Mouse (Mus musculus): ENCODE data around the gene Rapgef1. TPM values are rescaled to one million over a fixed set of nuclear protein-coding genes. Genes with fewer than 3 reads are reported as not detected.

Rapgef1 gene
- polyA plus RNA-seq, 1 experiment from 2014 or later = 23.0 TPM

DNA sequence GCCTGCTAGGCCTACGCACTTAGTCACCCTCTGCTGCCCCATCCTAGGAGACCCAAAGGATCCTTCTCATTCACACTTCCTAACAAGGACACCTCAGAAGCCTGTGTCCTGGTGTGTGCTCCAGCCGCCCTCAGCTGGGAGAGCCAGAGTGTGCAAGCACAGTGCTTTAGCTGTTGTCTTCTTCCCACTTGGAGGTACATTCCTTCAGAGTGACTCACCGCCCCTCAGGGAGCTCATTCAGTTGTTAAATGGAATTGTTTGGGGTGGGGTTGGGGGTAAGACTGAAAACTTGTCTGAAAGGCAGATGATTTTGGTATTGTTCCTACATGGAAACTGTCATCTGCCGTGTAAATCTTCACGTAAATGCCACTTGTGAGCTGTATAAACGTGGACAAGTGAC, 72.0 kb downstream of the Rapgef1 start:
- Histone ChIP-seq H3K27me3 (ENCODE audit: control insufficient read depth, insufficient read depth, low read length) (no peaks in the 10 kb centered on the region), H3K36me3 (ENCODE audit: control insufficient read depth, insufficient read depth, low read length) (peaks cover 7% of the 10 kb centered on the region; the same call in 1 of the 2 replicates), H3K4me2 (ENCODE audit: low read depth, low read length, severe bottlenecking) (no peak overlapping the region), H3K4me1 (replicated peaks; ENCODE audit: control insufficient read depth, insufficient read depth, low read length) (no peaks in the 10 kb centered on the region), H3K27ac (ENCODE audit: low read depth, low read length) (no peak overlapping the region), H3K9ac (ENCODE audit: low read length) (no peak overlapping the region), H3K4me3 (ENCODE audit: low read depth, low read length) (no peak overlapping the region), H3K9me3 (ENCODE audit: control insufficient read depth, low read length) (no peaks in the 10 kb centered on the region)
- DNase-seq (ENCODE audit: low spot score) (no peak), ATAC-seq (replicated peaks; ENCODE audit: low FRiP score) (no peak)
- 83% methylated on average over 6 of the region's 6 CpGs for WGBS

DNA sequence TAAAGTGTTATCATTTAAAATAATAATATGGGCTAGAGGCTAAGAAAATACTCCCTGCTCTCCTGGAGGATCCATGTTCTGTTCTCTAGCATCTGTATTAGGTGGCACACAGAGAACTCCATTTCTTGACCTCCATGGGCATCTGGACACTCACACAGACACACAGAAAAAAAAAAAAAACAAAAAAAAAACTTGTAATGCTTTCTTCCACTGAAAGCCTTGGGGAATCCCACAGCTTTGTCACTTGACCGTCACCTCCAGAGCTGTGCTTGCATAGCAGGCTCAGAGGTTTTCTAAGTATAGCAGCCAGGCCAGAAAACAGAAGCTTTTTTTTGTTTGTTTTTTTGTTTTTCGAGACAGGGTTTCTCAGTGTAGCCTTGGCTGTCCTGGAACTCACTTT, 72.7 kb downstream of the Rapgef1 start:
- 95% methylated on average over 2 of the region's 2 CpGs for WGBS

DNA sequence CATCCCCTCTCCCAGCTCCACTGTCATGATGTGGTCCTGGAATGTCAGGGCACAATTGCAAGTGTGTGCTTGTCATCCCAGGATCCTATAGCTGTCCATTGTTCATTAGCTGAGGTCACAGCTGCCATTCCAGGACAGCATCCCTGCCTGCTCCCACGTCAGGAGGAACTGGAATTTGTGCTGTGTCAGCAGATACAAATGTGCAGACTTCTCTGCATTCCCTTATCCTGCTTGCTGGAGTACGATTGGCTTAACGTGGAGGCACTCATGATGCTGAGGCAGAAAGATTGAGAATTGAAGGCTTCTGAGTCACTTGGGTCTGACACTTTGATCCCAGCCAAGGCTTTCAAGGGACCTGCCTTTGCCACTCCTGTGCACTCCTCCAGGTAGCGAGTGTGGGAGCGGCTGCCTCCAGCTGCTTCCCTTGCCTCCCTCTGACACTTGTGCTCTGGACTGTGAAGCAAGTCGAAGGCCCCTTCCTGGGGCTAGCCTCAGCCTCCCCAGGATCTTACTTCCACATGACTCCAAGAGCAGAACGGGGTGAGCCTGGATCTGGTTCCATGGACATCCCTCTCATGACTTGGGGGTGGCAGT, 76.8 kb downstream of the Rapgef1 start:
- no peak overlapping the region for H3K4me3 ChIP-seq (ENCODE audit: low read depth, low read length)
- peaks cover 2% of the 10 kb centered on the region; the same call in 1 of the 2 replicates for H3K36me3 ChIP-seq (ENCODE audit: control insufficient read depth, insufficient read depth, low read length)
- DNase-seq (ENCODE audit: low spot score) (no peak), ATAC-seq (replicated peaks; ENCODE audit: low FRiP score) (no peak)
- H3K4me2 ChIP-seq (ENCODE audit: low read depth, low read length, severe bottlenecking) = no peak overlapping the region
- H3K27ac ChIP-seq (ENCODE audit: low read depth, low read length) = no peak overlapping the region
- H3K9ac ChIP-seq (ENCODE audit: low read length) = no peak overlapping the region
- H3K4me1 ChIP-seq (replicated peaks; ENCODE audit: control insufficient read depth, insufficient read depth, low read length) = no peaks in the 10 kb centered on the region
- 85% methylated on average over 7 of the region's 7 CpGs for WGBS
- H3K27me3 ChIP-seq (ENCODE audit: control insufficient read depth, insufficient read depth, low read length) = no peaks in the 10 kb centered on the region
- H3K9me3 ChIP-seq (ENCODE audit: control insufficient read depth, low read length) = no peaks in the 10 kb centered on the region

More for the DNA sequence above, 72.7 kb downstream of the Rapgef1 start:
- Histone ChIP-seq H3K4me3 (ENCODE audit: low read depth, low read length) (no peak overlapping the region), H3K9ac (ENCODE audit: low read length) (no peak overlapping the region), H3K27ac (ENCODE audit: low read depth, low read length) (no peak overlapping the region), H3K36me3 (ENCODE audit: control insufficient read depth, insufficient read depth, low read length) (peaks cover 7% of the 10 kb centered on the region; the same call in 1 of the 2 replicates), H3K9me3 (ENCODE audit: control insufficient read depth, low read length) (no peaks in the 10 kb centered on the region), H3K4me1 (replicated peaks; ENCODE audit: control insufficient read depth, insufficient read depth, low read length) (no peaks in the 10 kb centered on the region), H3K27me3 (ENCODE audit: control insufficient read depth, insufficient read depth, low read length) (no peaks in the 10 kb centered on the region), H3K4me2 (ENCODE audit: low read depth, low read length, severe bottlenecking) (no peak overlapping the region)
- no peak for ATAC-seq (replicated peaks; ENCODE audit: low FRiP score)
- no peak for DNase-seq (ENCODE audit: low spot score)

DNA sequence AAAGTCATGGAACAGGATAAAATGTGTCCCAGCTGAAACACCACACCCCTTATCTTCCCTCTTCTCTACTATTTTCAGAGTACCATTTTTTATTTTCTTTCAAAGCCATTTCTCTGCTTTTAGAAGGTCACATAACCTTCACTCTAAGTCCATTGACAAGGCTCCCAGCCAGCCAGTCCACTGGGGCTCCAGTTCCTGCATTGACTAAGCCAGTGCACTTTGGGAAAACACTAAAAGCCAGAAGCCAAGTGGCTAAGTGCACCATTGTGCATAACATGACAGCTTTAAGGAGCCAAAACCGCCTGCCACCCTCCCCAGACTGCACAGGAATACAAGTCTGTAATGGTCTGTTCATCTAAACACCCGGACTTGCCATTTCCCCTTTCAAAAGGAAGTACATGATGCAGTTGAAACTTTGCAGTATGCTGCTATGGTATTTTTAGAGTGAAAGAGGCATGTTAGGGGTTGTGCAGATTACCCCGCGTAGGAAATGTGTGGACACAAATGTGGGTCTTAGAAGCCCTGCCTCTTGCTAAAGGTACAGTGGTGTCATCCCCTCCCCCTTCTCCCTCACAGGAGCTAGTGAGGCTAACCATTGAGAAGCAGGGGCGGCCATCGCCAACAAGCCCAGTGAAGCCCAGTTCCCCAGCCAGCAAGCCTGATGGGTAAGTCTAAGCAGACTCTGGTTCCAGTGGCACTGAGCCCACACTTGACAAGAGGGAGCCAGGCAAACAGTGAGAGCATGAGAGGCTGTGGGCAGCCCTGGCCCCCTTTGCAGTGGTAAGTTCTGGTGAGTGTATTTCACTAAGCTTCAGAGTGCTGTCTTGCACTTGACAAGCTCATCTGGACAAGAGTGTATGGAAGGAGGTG, 79.1 kb downstream of the Rapgef1 start:
- ATAC-seq (replicated peaks; ENCODE audit: low FRiP score) = no peak
- Histone ChIP-seq H3K27me3 (ENCODE audit: control insufficient read depth, insufficient read depth, low read length) (no peaks in the 10 kb centered on the region), H3K4me2 (ENCODE audit: low read depth, low read length, severe bottlenecking) (no peak overlapping the region), H3K4me3 (ENCODE audit: low read depth, low read length) (no peak overlapping the region), H3K9ac (ENCODE audit: low read length) (no peak overlapping the region), H3K27ac (ENCODE audit: low read depth, low read length) (no peak overlapping the region), H3K9me3 (ENCODE audit: control insufficient read depth, low read length) (no peaks in the 10 kb centered on the region), H3K36me3 (ENCODE audit: control insufficient read depth, insufficient read depth, low read length) (peaks cover 6% of the 10 kb centered on the region; the same call in 1 of the 2 replicates), H3K4me1 (replicated peaks; ENCODE audit: control insufficient read depth, insufficient read depth, low read length) (no peaks in the 10 kb centered on the region)
- no peak for DNase-seq (ENCODE audit: low spot score)
- 86% methylated on average over 6 of the region's 6 CpGs for WGBS

DNA sequence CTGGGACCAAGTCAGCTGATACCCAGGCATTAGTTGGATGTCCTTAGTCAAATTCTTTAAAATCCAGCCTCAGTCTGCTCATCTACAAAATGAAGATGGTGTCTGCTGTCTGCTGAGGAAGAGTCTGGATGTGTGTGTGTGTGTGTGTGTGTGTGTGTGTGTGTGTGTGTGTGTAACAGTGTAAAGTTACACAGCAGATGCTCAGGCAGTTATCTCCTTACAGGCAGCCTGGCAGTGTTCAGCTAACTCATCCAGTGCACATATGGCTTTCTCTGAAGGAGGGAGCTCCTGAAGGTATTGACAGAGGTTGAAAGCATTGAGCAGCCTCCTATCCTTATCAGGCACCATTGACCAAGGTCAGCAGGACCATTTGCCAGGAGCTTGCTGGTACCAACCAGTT, 81.4 kb downstream of the Rapgef1 start:
- Histone ChIP-seq H3K27ac (ENCODE audit: low read depth, low read length) (no peak overlapping the region), H3K27me3 (ENCODE audit: control insufficient read depth, insufficient read depth, low read length) (no peaks in the 10 kb centered on the region), H3K4me2 (ENCODE audit: low read depth, low read length, severe bottlenecking) (no peak overlapping the region), H3K4me1 (replicated peaks; ENCODE audit: control insufficient read depth, insufficient read depth, low read length) (no peaks in the 10 kb centered on the region), H3K9ac (ENCODE audit: low read length) (no peak overlapping the region), H3K36me3 (ENCODE audit: control insufficient read depth, insufficient read depth, low read length) (peaks cover 6% of the 10 kb centered on the region; the same call in 1 of the 2 replicates), H3K9me3 (ENCODE audit: control insufficient read depth, low read length) (no peaks in the 10 kb centered on the region), H3K4me3 (ENCODE audit: low read depth, low read length) (no peak overlapping the region)
- DNase-seq (ENCODE audit: low spot score) (no peak), ATAC-seq (replicated peaks; ENCODE audit: low FRiP score) (no peak)

DNA sequence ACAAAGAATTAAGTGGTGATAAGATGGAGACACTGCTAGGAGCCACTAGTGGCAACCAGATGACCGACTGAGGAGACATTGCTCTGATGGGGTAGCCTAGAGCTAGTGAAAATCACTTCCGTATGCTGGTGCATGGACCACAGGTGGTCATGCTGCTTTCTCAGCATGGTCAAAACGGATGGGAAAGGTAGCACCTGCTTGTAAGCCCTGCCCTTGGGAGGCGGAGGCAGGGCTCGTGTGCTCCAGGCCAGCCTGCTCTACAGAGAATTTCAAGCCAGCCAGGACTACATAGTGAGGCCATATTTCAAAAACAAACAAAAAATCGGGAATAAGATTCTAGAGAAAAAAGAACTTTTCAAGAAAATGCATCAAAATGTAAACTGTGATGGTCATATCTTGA, 81.9 kb downstream of the Rapgef1 start:
- no peak overlapping the region for H3K4me3 ChIP-seq (ENCODE audit: low read depth, low read length)
- no peak overlapping the region for H3K9ac ChIP-seq (ENCODE audit: low read length)

DNA sequence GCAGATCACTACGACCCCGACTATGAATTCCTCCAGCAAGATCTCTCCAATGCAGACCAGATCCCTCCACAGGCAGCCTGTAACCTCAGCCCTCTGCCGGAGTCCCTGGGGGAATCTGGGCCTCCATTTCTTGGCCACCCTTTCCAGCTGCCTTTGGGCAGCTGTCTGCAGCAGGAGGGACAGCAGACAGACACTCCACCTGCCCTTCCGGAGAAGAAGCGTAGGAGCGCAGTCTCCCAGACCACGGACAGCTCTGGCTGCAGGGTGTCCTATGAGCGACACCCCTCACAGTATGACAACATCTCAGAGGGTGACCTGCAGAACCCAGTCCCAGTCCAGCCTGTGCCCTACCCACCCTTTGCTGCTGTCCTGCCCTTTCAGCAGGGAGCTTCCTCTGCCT, 82.7 kb downstream of the Rapgef1 start:
- ATAC-seq (replicated peaks; ENCODE audit: low FRiP score) = no peak

More for the DNA sequence above, 81.9 kb downstream of the Rapgef1 start:
- DNase-seq (ENCODE audit: low spot score) (no peak), ATAC-seq (replicated peaks; ENCODE audit: low FRiP score) (no peak)
- Histone ChIP-seq H3K9me3 (ENCODE audit: control insufficient read depth, low read length) (no peaks in the 10 kb centered on the region), H3K4me2 (ENCODE audit: low read depth, low read length, severe bottlenecking) (no peak overlapping the region), H3K27ac (ENCODE audit: low read depth, low read length) (no peak overlapping the region), H3K36me3 (ENCODE audit: control insufficient read depth, insufficient read depth, low read length) (peaks cover 6% of the 10 kb centered on the region; the same call in 1 of the 2 replicates), H3K27me3 (ENCODE audit: control insufficient read depth, insufficient read depth, low read length) (no peaks in the 10 kb centered on the region), H3K4me1 (replicated peaks; ENCODE audit: control insufficient read depth, insufficient read depth, low read length) (no peaks in the 10 kb centered on the region)
- WGBS = 89% methylated on average over 6 of the region's 6 CpGs

DNA sequence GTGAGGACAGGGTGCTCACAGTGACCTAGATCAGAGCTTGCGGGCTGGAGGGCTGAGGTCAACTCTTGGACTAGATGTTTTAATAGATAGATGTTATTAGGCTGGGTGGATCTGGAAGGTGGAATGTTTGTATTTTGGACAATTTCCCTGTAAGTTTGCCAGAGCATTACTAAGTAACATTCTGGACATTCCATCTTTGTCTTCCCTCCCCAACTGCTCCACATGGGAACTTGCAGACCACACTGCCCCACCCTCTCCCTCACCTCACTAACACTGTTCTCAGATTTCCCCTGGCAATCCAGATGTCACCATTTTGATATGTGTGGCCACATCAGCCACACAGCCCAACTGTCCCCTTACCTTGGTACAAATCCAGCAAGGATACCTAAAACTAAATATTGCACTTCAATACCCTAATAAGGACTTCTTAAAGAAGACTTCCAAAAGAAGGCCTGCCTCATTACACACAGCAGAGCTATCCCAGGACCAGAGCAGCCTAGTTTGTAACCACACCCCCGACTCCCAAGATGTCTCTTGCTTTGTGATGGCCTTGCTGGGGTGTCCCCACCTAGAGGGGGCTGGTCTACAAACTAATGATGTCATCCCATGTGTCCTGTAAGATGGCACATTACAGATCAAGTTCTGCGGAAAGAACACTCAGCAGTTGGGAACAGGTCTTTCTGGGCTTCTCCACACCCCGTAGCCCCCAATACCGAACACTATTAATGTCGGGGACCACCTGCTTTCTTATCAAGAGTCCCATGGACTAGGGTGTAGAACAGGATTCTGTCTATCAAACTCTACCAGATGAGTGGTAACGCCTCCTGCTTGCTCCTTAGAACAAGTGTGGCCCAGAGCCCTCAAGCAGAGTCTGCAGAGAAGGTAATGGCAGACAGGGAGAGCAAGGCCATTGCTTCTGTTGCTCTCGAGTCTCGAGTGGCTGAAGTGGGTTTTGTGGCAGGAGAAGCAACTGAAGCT, 83.9 kb downstream of the Rapgef1 start:
- Histone ChIP-seq H3K27ac (ENCODE audit: low read depth, low read length) (no peak overlapping the region), H3K4me2 (ENCODE audit: low read depth, low read length, severe bottlenecking) (no peak overlapping the region), H3K4me1 (replicated peaks; ENCODE audit: control insufficient read depth, insufficient read depth, low read length) (no peaks in the 10 kb centered on the region), H3K36me3 (ENCODE audit: control insufficient read depth, insufficient read depth, low read length) (peaks cover 10% of the 10 kb centered on the region; the same call in 1 of the 2 replicates), H3K9me3 (ENCODE audit: control insufficient read depth, low read length) (no peaks in the 10 kb centered on the region), H3K27me3 (ENCODE audit: control insufficient read depth, insufficient read depth, low read length) (no peaks in the 10 kb centered on the region), H3K4me3 (ENCODE audit: low read depth, low read length) (no peak overlapping the region), H3K9ac (ENCODE audit: low read length) (no peak overlapping the region)
- WGBS = 94% methylated on average over 9 of the region's 9 CpGs
- no peak for ATAC-seq (replicated peaks; ENCODE audit: low FRiP score)
- no peak for DNase-seq (ENCODE audit: low spot score)

More for the DNA sequence above, 82.7 kb downstream of the Rapgef1 start:
- Histone ChIP-seq H3K9me3 (ENCODE audit: control insufficient read depth, low read length) (no peaks in the 10 kb centered on the region), H3K27me3 (ENCODE audit: control insufficient read depth, insufficient read depth, low read length) (no peaks in the 10 kb centered on the region), H3K9ac (ENCODE audit: low read length) (no peak overlapping the region), H3K36me3 (ENCODE audit: control insufficient read depth, insufficient read depth, low read length) (peaks cover 9% of the 10 kb centered on the region; the same call in 1 of the 2 replicates), H3K27ac (ENCODE audit: low read depth, low read length) (no peak overlapping the region), H3K4me2 (ENCODE audit: low read depth, low read length, severe bottlenecking) (no peak overlapping the region), H3K4me3 (ENCODE audit: low read depth, low read length) (no peak overlapping the region), H3K4me1 (replicated peaks; ENCODE audit: control insufficient read depth, insufficient read depth, low read length) (no peaks in the 10 kb centered on the region)
- DNase-seq (ENCODE audit: low spot score) = no peak
- WGBS = 97% methylated on average over 8 of the region's 8 CpGs

Data from forebrain, embryonic 11.5 days (tissue).